Mouse (Mus musculus) bone marrow macrophage, adult 2 months (primary cell): Measurements from ENCODE around the gene Suds3.

Source experiments
- CTCF ChIP-seq: IDR thresholded peaks from 2 replicates; pipeline ENCODE4 v1.5.1; 2012; ENCODE audit warnings: low read depth, mild to moderate bottlenecking, low read length, moderate library complexity
- POLR2A ChIP-seq: IDR thresholded peaks from 2 replicates; pipeline ENCODE4 v1.6.1; 2012; ENCODE audit warnings: mild to moderate bottlenecking, low read depth, low read length, borderline replicate concordance

DNA sequence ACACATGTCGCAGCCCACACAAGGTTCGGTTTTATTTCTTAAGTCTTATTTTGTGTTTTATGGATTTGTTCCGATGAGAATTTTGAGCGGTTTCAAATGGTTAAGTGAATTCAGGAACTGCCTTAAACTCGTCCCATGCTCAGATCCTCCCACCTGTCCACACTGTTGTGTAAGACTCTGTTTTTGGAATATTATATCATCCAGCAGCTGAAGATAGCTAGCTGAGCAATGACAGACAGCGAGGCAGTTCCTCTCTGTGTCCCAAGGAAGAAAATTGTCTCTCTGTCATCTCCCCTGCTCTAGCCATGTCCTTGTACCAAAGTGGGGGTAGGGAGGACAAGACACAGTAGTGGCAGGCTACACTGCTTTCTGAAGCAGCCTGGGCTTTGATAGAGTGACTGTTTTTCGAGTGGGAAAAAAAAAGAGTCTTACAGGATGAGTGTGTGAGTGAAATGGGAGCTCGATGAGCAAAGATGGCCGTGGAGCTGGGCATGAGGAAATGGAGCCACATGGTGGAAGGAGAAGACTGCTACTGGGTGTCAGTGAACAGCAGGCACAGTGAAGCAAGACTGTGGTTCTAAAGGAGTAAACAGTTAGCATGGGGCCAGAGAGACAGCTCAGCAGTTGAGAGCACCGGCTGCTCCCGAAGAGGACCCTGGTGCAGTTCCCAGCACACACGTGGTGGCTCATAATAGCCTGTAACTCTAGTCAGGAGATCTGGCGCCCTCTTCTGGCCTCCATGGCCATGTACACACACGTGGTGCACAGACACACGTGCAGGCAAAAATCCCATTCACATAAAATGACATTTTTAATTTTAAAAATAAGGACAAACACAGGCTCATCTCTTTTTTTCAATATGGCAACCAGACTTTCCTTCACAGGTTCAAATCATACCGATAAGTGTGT is 31.5 kb upstream of the Suds3 start:
- peak; percentile 26 for TF ChIP-seq CTCF
- no peak for TF ChIP-seq POLR2A
